Mouse (Mus musculus) thymus, postnatal 4 days (tissue): ENCODE measurements around the gene Lad1.

ENCODE experiments used
- DNase-seq: peaks from one replicate; pipeline ENCODE4 v3.0.0; 2021

Gene Lad1

DNA sequence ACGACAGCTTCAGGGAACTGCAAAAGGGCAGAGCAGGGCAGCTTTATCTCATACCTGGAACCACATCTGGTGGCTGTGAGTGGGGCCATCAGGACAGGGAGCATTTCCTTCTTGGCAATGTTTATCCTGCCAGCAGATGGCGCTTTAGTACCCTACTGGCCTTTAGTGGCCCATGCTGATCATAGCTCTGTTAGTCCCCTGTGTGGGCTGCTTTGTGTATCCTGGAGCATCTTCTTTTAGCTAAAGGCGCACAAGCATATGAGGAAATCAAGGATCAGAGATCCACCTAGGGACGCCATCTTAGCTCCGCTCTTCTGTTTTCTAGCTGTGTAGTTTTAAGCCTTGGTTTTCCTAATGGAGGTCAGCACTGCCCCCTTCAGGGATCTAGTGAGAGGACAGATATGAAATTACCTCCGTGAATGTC, 28.8 kb downstream of the Lad1 start:
- DNase-seq: peak; percentile 69

DNA sequence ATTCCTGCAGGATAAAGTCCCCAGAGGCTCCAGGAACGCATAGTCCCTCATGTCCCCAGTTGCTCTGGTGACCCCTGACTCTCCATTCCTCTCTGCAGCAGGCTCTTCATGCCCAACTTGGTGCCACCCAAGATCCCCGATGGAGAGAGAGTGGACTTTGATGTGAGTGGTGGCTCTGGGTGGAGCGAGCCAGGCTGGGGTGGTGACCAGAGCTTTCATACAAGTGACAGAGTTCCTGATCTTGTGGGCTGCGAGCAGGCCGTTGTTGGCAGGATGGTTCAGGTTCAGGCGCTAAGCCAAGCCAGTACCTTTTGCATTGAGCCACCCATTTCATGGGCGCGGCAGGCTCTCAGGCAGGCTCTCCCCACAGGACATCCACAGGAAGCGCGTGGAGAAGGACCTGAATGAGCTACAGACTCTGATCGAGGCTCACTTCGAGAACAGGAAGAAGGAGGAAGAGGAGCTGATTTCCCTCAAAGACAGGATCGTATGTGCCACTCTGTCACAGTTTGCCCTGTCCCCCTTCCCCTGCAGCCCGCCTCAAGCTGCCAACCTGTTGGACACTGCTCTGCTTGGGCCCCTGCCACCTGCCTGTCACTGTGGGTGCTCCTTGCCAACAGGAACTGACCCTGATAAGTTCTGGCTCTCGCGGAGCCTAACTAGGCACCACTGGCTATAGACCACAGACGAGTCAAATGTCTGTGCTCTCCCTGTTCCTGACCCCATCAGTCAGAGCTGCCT, 29.4 kb downstream of the Lad1 start:
- DNase-seq: no peak

DNA sequence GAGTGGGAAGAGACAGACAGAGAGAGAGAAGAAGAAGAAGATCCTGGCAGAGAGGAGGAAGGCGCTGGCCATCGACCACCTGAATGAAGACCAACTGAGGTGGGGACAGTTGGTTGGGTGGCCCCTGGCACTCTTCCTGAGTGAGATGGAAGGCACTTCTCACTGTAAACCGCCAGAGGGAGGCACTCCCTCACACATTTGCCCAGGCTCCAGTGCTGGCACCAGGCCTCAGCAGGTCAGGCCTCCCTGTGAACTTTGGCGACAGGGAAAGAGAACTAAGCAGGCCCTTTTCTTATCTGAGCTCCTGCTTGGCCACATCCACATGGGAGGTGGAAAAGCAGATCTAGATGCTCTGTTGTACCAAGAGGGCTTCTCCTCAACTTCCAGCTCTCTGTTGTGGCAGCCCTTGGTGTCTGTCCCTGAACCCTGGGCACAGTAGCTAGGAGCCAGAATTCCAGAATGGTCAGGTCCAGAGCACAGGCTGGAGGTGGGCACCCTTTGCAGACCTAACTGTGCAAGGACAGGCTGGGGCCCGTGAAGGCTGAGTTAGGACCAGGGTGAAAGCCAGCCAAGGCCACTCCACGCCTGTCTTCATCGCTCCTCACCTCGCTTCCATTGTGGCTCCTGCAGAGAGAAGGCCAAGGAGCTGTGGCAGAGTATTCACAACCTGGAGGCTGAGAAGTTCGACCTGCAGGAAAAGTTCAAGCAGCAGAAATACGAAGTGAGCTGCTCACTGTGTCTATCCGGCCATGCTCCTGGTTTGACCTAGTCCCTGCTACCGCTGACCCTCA, 32.5 kb downstream of the Lad1 start:
- DNase-seq: peak; percentile 48

DNA sequence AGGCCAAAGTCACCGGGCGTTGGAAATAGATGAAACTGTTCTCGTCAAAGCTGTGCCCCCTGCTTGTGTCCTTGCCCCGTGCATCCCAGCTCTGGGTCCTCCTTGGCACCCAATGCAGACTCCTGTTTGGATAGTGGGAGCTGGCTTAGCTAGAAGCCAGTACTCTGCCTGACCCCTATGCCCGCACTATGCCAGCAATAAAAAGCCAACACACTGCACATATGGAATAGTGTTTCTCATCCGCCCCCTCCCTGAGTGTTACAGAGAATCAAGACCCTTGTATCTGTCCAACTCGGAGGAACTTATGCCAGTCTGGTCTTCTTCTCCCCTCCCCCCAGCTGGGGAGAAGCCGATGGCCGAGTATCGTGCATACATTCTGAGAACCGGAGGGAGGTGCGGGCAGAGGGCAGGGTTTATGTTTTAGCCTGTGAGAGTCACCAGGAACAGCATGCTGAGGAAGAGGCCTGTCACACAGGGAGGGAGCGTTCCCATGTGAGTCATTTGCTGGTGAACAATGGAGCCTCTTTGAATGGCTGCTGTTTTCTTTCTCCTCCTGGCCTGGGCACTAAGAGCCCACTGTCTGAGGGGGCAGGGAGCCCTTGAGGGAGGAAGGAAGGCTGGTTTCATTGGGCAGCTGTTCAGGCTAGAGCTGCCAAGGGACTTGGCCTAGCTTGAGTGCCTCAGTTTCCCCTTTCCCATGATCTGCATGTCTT, 33.8 kb downstream of the Lad1 start:
- no peak for DNase-seq

DNA sequence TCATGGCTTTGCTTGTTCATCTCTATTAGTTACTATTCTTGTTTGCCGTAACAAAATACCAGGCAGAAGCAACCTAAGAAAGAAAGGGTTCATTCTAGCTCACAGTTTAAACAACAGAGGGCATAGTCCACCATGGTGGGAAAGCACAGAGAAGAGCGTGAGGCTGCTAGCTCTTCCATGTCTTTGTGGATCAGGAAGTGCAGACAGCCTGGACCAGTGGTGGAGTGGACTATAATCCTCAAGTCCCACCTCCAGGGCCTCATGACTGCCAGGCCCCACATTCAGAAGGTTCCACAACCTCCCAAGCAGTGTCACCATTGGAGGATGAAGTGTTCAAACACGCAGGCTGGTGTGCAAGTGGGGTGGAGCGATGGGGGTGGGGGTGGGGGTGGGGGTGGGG, 34.8 kb downstream of the Lad1 start:
- no peak for DNase-seq

DNA sequence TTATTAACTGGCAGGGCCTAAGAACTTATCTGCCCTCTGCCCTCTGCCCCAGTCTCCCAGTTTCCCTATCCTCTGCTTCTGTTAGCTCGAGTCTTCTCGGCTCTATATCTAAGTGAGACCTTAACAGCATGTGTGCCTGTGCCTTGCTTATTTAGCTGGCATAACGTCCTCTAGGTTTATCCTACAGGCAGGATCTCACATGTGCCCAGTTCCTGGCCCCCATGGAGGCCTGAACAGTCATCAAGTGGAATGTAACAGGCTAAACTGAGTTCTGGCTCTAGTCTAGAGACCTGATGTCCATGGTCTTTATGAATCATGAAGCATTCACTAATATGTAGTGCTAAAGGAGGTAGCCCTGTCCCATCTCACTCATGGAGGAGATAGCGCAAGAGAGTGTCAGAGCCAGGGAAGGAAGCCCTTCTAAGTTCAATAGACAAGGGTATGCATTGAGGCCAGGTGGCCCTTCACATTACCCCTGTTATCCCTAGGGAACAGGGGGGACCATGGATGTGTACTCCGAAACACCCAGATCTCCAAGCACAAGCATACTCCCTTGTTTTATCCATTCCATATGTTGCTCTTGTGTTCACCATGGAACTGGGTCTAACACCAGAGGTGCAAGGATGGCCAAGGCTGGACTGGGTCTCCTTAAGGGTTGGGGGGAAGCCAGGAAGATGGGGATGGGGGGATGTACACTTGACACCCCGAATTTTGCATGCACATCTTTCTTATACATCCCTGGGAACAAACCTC, 36.4 kb downstream of the Lad1 start:
- DNase-seq: no peak

DNA sequence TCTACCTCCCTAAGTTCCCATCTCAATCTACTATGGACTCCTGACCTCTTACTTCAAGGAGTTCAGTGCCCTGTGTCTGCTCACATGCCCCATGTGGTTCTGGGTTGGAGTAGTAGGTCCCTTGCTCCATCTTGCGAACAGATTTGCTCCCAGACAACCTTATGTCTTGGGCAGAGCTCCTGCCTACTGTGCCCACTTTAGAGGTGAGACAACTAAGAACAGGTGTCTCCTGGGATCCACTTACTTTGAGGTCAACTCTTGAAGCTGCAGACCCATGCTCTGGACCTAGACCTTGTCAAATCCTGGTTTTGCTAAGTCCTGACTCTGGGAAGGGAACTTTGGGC, 36.9 kb downstream of the Lad1 start:
- no peak for DNase-seq

DNA sequence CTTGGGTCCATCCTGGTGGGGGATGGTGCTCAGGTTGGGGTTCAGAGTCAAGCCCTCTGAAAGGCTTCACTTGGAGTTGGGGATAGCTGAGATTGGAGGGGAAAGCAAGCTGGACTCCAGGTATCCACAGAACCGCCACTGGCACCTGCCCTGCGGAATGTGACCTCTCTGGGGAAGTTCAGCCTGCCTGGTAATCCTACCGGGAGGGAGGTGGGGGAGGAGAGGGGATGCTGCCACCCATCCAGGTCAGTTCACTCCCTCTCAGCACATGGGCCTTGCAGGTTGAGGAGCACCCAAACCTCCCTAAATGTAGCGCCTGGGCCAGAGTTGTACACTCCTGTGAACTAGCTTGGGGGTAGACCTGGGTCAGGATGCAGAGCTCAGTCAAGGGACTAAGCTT, 37.7 kb downstream of the Lad1 start:
- no peak for DNase-seq

DNA sequence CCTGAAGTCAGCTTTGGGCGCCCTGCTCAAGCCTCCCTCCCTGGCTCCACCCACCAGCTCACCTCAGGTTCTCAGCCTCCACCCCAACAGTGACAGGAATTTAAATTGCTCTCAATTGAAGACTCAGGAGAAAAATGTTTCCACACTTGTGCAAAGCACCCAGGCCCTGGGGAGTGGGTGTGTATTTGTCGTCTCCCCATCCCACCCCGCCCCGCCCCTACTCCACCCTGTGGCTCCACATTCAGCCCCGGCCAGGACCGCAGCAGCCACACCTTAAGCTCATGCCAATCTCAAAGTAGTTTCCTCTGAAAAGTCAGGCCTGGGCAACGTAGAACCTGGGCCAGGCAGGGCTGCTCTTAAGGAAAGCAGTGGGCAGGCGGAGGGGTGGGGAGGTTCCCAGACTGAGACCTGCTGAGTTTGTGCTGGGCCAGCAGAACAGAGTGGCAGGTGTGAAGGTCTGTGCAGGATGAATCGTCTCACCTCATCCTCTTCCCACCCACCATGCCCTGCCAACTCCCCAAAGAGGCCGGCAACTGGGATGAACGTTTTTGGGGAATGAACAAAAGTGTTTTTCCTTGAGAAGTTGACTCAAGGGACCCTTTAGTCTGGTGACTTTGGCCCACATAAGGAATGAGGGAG, 38.9 kb downstream of the Lad1 start:
- no peak for DNase-seq

DNA sequence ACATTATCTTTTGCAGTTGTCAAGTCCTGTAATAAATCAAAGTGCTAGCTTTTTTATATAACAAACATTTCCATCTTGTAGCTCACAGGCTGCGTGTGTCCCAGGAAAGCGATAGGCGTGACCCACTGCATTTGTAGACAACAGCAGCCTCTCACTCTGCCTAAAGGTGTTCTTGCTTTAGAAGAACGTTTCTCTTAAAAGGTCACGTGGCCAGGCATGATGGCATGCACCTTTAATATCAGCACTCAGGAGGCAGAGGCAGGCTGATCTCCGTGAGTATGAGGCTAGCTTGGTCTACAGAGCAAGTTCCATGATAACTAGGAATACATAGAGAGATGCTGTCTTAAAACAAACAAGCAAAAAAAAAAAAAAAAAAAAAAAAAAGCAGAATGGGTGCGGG, 40.1 kb downstream of the Lad1 start:
- DNase-seq: no peak

DNA sequence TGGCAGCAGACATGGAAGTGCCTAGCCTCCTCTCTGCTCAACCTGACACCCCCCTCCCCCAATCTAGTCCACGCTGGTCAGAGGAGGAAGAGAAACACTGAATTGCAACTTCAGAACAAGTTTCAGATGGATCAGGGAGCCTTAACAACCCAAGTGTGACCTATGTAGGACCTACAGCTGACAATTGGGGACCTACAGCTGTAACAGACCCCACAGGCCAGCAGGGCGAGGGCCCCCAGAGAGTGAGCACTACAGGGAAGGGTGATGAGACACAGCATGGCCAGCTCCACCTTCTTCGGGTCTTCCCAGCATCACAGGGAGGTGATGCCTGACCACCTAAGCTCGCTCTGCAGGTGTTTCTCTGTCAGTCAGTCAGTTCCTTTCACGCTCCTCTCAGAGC, 42.7 kb downstream of the Lad1 start:
- DNase-seq: no peak

DNA sequence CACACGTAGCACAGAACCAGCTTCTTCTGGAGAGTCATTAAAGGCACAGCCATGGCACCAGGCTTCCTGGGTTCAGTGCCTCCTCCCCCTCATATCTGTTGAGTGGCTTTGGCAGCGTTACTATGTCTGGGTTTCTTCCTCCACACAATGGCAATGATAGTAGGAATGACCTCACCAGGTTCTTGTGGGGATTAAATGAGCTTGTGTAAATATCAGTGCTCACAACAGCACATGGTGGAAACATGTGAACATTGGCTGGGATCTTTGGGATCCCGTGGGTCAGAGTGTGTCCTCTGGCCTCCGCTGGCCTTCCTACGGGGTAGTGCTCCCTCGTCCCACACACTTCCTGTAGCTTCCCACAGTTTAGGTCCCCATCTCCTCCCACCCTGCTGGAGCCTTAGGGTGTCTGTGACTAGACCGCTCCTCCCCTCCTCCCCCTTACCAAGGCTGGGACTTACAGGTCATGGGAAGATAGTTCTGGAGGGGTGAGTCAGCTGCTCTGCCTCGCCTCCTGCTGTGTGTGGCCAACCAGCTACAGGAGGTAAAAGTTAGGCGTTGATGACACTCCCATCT, 43.7 kb downstream of the Lad1 start:
- DNase-seq: no peak

DNA sequence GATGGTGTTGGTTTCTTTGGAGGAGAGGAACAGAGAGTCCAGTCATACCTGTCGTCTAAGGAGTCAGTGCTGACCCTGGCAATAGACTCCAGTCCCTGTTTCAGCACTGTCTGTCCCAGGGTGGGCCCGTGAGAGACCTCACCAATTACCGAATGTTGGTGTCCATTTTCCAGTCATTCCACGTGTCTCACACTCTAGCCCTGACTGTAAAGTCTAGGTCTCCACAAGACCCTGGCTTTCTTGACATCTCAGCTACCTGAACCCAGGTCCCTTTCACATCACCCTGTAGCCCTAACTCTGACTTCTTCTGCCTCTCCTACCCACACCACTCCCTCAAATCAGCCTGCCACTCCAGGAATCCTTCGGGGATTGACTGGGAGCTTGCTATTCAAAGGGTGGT, 44.2 kb downstream of the Lad1 start:
- no peak for DNase-seq

DNA sequence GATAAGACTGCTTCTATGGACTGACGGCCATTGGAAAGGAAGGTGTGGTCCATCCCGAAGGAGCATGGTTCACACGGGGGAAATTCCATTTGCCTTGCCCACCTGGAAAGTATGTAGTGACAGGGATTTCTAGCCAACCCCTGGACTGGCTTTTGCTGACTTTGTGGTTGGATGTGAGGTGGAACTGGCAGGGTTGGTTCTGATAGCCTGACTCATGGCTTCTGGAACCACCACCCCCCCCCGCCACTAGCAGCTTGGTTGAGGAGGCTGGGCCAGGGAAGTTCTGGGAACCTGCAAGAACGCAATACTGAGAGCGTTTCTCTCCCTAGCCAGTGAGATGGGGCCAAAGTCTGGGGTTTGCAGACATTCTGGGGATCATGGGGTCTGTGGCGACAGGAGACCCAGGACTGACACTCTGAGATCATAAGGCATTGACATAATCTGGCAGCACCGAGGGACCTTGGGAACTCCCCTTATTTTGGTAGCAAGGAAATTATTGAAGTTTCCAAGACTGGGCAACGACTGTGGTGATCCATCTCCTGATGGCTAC, 45.5 kb downstream of the Lad1 start:
- DNase-seq: no peak

DNA sequence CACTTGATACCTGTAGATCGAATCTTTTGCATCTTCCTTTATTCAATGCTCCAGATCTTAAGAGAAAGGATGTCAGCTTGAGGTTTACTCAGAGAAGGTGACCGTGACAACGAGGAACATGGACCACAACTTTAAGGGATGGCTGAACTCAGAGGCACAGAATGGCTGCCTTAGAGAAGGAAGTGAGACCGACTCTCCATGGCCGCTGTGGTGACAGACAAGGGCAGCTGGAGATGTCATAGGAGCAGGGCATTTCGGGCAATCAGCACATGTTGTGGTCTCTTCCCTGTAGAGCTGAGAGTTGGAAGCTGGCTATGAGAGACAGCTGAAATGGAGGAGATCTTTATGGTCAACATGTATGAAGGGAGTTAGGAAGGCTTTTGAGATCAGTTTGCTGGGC, 46.4 kb downstream of the Lad1 start:
- no peak for DNase-seq

DNA sequence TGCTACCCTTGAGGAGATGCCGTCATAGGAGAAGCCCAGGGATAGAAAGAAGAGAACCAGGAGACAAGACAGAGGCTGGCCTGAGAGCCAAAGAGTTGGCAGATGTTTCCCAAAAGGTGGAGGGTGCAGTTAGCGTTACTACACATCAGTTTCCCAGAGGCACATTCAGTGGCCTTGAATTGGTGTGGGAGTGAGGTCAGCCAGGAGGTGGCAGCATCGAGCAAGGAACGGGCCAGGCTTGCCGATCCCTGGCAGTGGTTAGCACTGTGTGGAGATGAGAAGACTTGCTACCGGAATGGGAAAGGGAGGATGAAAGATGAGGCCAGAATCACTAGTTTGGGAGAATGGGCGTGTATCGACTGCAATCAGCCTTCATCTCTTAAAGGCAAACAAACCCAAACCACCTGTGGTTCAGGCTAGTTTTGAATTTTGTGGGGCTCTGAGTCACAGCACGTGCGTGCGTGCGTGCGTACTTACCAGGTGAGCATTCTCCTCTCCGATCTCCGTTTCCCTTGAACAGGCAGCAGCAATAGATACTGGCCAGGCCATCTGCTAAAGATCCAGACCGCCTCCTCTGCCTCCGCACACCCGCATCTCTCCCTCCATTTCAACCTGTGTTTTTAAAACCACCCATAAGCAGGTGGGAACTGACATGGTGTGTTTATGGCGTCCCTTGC, 47.3 kb downstream of the Lad1 start:
- DNase-seq: peak; percentile 92

DNA sequence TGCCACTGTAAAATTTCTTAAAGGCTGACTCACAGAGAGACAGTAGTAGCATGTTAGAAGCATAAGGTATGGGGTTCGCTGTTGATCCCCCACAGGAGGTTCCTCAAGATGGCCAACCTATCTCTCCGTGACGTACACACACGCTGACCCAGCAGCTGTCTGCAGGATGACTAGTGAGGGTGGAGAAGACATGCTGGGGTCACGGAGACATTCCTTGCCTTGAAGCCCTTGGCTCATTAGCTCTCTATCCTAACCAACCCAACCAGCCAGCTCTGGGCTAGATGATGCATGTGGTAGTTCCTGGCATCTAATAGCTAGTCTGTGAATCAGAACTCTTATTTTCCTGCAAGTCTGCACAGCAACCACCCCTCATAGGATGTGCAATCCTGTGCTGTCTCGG, 50.2 kb downstream of the Lad1 start:
- no peak for DNase-seq

DNA sequence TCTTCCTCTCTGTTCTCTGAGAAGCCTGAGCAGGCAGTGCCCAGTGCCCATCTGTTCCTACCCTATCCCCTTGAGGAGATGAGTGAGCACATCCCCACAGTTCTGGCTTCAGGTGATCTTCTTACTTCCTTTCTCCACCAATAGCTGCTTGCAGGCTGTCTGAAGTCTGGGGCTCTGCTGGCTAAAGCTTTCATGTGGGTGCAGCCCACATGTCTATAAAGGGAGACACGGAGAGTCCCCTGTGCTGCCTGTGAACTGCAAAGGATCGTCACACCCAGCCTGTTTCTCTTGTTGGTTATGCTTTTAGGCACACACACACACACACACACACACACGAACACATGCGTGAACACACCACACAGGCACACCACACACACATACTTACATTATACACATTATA, 54.6 kb downstream of the Lad1 start:
- no peak for DNase-seq

DNA sequence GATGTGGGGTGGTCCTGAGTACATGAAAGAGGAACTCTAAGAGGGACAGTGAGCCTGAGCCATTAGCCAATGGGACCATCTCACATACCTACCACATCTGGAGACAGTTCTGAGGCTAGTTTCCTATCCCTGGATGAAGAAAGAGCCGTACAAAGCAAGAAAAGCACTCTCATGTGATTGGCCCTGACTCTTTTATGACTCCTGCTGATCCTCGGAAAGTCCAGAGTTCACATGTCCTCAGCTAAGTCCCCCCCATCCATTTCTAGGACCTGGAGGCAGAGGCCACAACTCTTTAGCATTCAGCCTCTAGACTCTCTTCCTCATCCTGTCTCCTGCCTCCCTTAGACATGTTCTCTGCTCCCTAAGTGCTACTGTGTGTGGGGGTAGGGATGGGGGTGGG, 58.9 kb downstream of the Lad1 start:
- no peak for DNase-seq

DNA sequence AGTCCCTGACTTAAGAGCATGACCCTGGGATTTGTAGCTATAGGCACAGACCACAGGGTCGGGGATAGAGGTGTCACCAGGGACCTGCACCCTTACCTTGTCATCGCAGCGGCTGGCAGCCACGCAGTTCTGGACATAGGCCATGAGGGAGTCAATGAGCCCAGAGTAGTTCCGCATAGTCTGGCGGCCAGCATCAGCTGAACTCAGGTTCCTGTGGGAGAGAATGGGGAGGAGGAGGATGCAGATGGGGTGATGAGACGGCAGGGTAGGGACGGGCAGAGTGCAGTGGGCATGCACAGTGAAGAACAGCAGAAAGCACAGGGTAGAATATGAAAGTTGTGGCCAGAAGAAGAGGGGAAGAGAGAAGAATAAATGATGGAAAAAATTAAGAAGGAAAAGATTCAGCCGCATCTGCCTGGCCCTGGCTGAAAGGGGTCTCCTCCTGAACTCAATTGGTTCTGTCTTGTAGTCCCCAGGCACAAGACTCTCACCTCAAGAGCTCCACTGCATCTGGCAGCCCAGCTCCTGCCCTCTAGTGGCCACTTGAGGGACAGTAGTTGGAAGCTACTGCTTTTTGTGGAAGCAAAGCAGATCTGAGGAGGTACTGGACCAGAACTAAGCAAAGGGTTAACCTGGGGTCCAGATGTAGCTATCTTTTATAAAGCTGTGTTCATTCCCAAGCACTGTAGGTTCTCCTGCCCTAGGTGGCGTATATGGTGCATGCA, 64.1 kb downstream of the Lad1 start:
- DNase-seq: peak; percentile 77
